Mouse (Mus musculus): ENCODE data around the gene Dennd4a.

Dennd4a gene

GRCm38 (mm10) chr9:64957276-64957675 is 146.1 kb downstream of the Dennd4a start:
- DNase-seq (ENCODE audit: low spot score) = no peak

GRCm38 (mm10) chr9:64960117-64960977 is 149.2 kb downstream of the Dennd4a start, which contains the start of gene Ints14:
Gene Ints14 (plus strand): TSS chr9:64960905.
- DNase-seq (ENCODE audit: low spot score) = peak; percentile 95

GRCm38 (mm10) chr9:64960978-64961320 is 149.8 kb downstream of the Dennd4a start:
- DNase-seq (ENCODE audit: low spot score) = no peak

Data from lung, postnatal 25 days (tissue).